Mouse (Mus musculus) C2C12 (cell line): ENCODE results near the gene Kifc3. TPM values are rescaled to one million over a fixed set of nuclear protein-coding genes. Genes with fewer than 3 reads are reported as not detected.

Source experiments
- H3K27me3 ChIP-seq: one replicate; pipeline ENCODE4 v1.6.1; 2011; ENCODE audit not compliant: control insufficient read depth, insufficient read depth, insufficient read length
- H3K36me3 ChIP-seq: one replicate; pipeline ENCODE4 v1.6.1; 2011; ENCODE audit not compliant: control insufficient read depth, insufficient read depth
- H3K4me3 ChIP-seq: one replicate; pipeline ENCODE4 v1.5.1; 2011; ENCODE audit warnings: mild to moderate bottlenecking, control low read depth; ENCODE audit not compliant: poor library complexity, insufficient read depth, severe bottlenecking
- H3K79me2 ChIP-seq: one replicate; pipeline ENCODE4 v1.6.1; 2011; ENCODE audit not compliant: control insufficient read depth, insufficient read depth
- H3K79me3 ChIP-seq: one replicate; pipeline ENCODE4 v1.6.1; 2011; ENCODE audit warnings: low read depth, control low read depth
- H3ac ChIP-seq: one replicate; pipeline ENCODE3; 2011; ENCODE audit warnings: low read depth; ENCODE audit not compliant: control insufficient read depth, insufficient read length
- CEBPB ChIP-seq: IDR thresholded peaks from one replicate; pipeline ENCODE4 v1.6.1; 2011; ENCODE audit warnings: low read depth, mild to moderate bottlenecking, control low read depth, moderate library complexity
- CTCF ChIP-seq: IDR thresholded peaks from one replicate; pipeline ENCODE4 v1.5.1; 2011; ENCODE audit not compliant: control insufficient read depth, insufficient read depth, insufficient read length
- FOSL1 ChIP-seq: IDR thresholded peaks from one replicate; pipeline ENCODE4 v1.8.0; 2011; ENCODE audit warnings: mild to moderate bottlenecking, low read length; ENCODE audit not compliant: poor library complexity, insufficient read depth, severe bottlenecking
- MAX ChIP-seq: IDR thresholded peaks from one replicate; pipeline ENCODE4 v1.6.1; 2011; ENCODE audit warnings: mild to moderate bottlenecking, control low read depth
- MYOD1 ChIP-seq: IDR thresholded peaks from one replicate; pipeline ENCODE4 v1.6.1; 2011; ENCODE audit warnings: low read depth; ENCODE audit not compliant: control insufficient read depth, insufficient read length
- MYOG ChIP-seq: IDR thresholded peaks from one replicate; pipeline ENCODE4 v1.6.1; 2011; ENCODE audit not compliant: control insufficient read depth, insufficient read length; ENCODE audit errors: extremely low read depth
- USF1 ChIP-seq: IDR thresholded peaks from one replicate; pipeline ENCODE4 v1.6.1; 2011; ENCODE audit warnings: low read depth, mild to moderate bottlenecking, control low read depth, moderate library complexity
- polyA plus RNA-seq: library from polyadenylated mRNA; unstranded; fragments of >200 nt; fragmentation: generic; extraction: Trizol; gene quantifications from one replicate; pipeline ENCODE4 v1.2.1, GENCODE M21; 2012; ENCODE audit warnings: missing spikeins

The Kifc3 gene
- polyA plus RNA-seq, 1 experiment, result 13.8 TPM

DNA sequence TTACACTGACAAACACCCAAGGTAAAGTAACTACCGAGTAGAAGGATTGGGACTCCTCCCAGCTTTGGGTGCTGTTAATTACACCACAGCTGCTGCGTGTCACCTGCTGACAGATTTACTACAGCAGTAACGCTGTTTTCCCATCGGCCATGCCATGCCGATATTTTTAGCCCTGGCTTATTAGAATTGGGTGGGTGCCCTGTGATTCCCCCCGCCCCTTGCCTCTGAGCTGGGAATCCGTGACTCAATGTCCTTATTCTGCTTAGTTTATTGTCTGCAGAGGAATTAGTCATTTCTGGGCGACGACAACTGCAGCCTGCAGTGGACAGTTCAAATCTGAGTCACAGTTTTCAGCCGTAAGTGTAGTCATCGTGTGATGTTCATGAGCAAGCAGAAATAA lies 7.3 kb upstream of the Kifc3 start:
- no peak overlapping the region for H3ac ChIP-seq
- no peaks in the 10 kb centered on the region for H3K79me2 ChIP-seq
- no peaks in the 10 kb centered on the region for H3K79me3 ChIP-seq
- H3K36me3 ChIP-seq, result no peaks in the 10 kb centered on the region
- no peak overlapping the region for H3K4me3 ChIP-seq
- TF ChIP-seq MYOG (no peak), MAX (no peak), FOSL1 (peak; percentile 82), CTCF (no peak), CEBPB (no peak), MYOD1 (peak; percentile 94), USF1 (no peak)
- H3K27me3 ChIP-seq, result no peaks in the 10 kb centered on the region

DNA sequence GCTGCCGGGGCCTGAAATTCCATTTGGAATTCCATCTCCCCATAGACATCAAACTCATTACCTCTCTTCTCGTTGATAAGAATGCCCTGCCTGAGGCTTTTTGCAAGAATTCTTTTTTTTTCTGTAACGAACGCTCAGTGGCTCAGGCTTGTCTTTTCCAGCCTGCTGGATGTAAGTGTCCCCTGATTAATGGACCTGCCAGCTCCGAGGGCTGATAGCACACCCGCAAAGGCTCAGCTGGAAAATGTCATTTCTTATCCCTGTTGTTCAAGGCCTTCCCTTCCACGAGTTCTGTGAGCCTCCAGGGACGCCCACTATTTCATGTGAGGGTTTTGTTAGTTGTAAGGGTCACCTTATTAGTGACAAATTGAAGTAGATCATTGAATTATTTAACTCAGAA lies 3.3 kb upstream of the Kifc3 start:
- H3K36me3 ChIP-seq, result no peaks in the 10 kb centered on the region
- no peak overlapping the region for H3ac ChIP-seq
- H3K79me3 ChIP-seq, result no peaks in the 10 kb centered on the region
- H3K27me3 ChIP-seq, result no peaks in the 10 kb centered on the region
- H3K4me3 ChIP-seq, result no peak overlapping the region
- no peak for TF ChIP-seq FOSL1
- no peaks in the 10 kb centered on the region for H3K79me2 ChIP-seq

DNA sequence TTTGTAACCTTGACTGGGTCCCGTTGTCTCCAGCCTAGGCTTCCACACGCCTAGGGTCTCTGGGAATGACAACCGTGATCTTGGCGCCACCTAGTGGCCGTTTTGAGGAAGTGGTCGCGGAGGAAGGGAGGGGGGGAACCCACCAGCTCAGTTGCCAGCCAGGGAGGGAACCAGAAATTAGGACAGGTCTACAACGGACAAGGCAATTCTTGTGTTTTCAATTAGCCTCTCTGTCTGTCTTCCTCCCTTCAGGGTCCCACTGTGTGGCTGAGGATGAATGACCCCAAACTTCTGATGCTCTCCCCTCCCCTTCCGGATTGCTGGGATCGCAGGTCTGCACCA lies 1.4 kb upstream of the Kifc3 start:
- Histone ChIP-seq H3K36me3 (no peaks in the 10 kb centered on the region), H3K79me3 (no peaks in the 10 kb centered on the region), H3K27me3 (no peaks in the 10 kb centered on the region), H3K4me3 (no peak overlapping the region), H3ac (no peak overlapping the region), H3K79me2 (no peaks in the 10 kb centered on the region)
- TF ChIP-seq FOSL1, result no peak
- TF ChIP-seq MAX, result no peak
- no peak for TF ChIP-seq CEBPB
- TF ChIP-seq USF1, result no peak
- TF ChIP-seq CTCF, result peak; percentile 59

DNA sequence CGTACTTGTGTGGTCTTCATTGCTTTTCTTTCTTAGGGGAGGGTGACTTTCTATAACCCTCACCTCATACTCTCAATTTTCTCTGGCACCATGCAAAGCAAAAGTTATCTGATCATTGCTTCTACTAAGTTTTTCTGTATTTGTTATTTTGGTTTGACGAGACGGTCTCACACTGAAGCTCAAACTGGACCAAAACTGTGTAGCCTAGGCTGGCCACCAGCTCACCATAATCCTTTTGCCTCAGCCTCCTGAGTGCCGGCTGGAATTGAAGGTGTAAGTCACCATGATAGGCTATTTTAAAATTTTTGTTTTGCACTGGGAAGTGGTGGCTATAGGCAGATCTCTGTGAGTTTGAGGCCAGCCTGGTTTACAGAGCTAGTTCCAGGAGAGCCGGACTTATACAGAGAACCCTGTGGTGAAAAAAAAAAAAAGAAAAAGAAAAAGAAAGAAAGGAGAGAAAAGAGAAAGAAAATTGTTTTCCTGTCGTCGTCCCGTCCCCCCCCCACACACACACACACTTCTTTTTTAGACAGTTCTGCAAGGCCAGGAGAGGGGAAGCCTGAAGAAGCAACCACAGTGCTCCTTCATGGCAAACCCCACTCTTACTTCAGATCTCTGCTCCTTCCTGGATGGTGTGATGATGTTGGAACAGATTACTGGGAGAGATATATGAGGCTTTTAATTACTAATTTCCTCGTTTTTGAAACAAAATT lies 870 bp upstream of the Kifc3 start:
- no peaks in the 10 kb centered on the region for H3K79me2 ChIP-seq
- TF ChIP-seq CEBPB (no peak), USF1 (no peak), FOSL1 (no peak), MYOG (no peak), MYOD1 (no peak)

DNA sequence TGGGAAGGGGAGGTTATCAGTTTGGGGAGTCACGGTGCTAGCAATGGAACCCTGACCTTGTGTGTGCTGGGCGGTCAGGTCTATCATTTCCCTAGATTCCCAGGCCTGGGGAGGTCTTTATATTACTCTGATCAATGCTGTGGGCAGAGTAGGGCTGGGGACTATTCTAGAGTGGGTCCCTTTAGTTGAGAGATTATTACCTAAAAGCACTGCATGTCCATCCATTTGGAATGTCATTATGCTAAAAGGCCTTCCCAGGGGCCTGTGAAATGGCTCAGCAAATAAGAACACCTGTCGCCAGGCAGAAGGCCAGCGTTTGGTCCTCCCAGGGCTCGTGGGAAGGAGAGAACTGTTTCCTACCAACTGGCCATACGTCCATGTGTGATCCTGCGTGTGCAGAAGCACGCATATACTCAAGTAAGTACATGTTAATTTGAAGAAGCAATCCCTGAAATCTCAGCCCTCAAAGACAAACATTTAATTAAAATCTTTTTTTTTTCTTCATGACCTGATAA lies 499 bp downstream of the Kifc3 start:
- H3K36me3 ChIP-seq, result no peaks in the 10 kb centered on the region
- no peaks in the 10 kb centered on the region for H3K79me2 ChIP-seq
- no peaks in the 10 kb centered on the region for H3K27me3 ChIP-seq
- H3K4me3 ChIP-seq, result no peak overlapping the region
- no peaks in the 10 kb centered on the region for H3K79me3 ChIP-seq
- no peak overlapping the region for H3ac ChIP-seq
- no peak for TF ChIP-seq FOSL1
- TF ChIP-seq USF1, result no peak
- TF ChIP-seq CTCF, result no peak
- TF ChIP-seq MAX, result no peak
- no peak for TF ChIP-seq MYOG
- no peak for TF ChIP-seq CEBPB
- TF ChIP-seq MYOD1, result no peak

More for the DNA sequence above, 870 bp upstream of the Kifc3 start:
- H3K4me3 ChIP-seq, result no peak overlapping the region
- no peaks in the 10 kb centered on the region for H3K36me3 ChIP-seq
- no peaks in the 10 kb centered on the region for H3K27me3 ChIP-seq
- H3ac ChIP-seq, result no peak overlapping the region
- H3K79me3 ChIP-seq, result no peaks in the 10 kb centered on the region

DNA sequence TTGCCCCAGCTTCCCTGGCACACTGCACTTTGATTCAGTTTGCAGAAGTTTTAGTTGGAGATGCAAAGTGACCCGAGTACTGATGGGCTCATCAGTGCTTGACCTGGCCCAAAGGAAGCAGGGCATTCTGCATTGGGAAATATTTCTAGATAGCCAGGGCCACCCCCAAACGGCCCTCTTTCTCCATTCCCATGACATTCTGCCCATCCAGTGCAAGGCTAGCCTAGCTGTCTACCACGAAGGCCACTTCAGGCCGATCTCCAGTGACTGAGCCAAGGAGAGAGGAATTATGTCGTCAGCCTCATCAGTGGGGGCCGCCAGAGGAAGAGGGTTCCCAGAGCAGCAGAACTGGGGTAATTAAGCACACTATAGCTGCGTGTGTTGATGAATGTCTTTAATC lies 1.1 kb downstream of the Kifc3 start:
- H3K27me3 ChIP-seq, result no peaks in the 10 kb centered on the region
- H3ac ChIP-seq, result no peak overlapping the region
- no peaks in the 10 kb centered on the region for H3K79me3 ChIP-seq
- H3K4me3 ChIP-seq, result no peak overlapping the region
- H3K79me2 ChIP-seq, result no peaks in the 10 kb centered on the region
- no peak for TF ChIP-seq CTCF
- no peaks in the 10 kb centered on the region for H3K36me3 ChIP-seq
